Mouse (Mus musculus): Measurements from ENCODE around the gene Upp2. TPM values are rescaled to one million over a fixed set of nuclear protein-coding genes. Genes with fewer than 3 reads are reported as not detected.
A peak's percentile ranks its signal among the peaks of the same experiment; 100 is the strongest.

Gene Upp2
- total RNA-seq, 4 experiments from 2014 or later: 1.9 to 4.7 (median 3.3) TPM

GRCm38 (mm10) chr2:58679968-58680367, 112.9 kb downstream of the Upp2 start:
- no peak for DNase-seq (ENCODE audit: low spot score)

GRCm38 (mm10) chr2:58680794-58681193, 113.7 kb downstream of the Upp2 start:
- peak; percentile 44 for DNase-seq (ENCODE audit: low spot score)

GRCm38 (mm10) chr2:58681394-58681793, 114.3 kb downstream of the Upp2 start:
- no peak for DNase-seq (ENCODE audit: low spot score)

GRCm38 (mm10) chr2:58697501-58697900, 130.4 kb downstream of the Upp2 start:
- DNase-seq (ENCODE audit: low spot score): no peak

- peak; percentile 69 for DNase-seq (ENCODE audit: low spot score)
These were observed 132.8 kb downstream of the Upp2 start for GRCm38 (mm10) chr2:58699931-58700330.

- no peak for DNase-seq (ENCODE audit: low spot score)
These were observed 133.3 kb downstream of the Upp2 start for GRCm38 (mm10) chr2:58700354-58700753.

GRCm38 (mm10) chr2:58701627-58702026, 134.5 kb downstream of the Upp2 start:
- DNase-seq (ENCODE audit: low spot score): no peak

GRCm38 (mm10) chr2:58703226-58703625, 136.1 kb downstream of the Upp2 start:
- DNase-seq (ENCODE audit: low spot score): no peak

- no peak for DNase-seq (ENCODE audit: low spot score)
These were observed 136.5 kb downstream of the Upp2 start for GRCm38 (mm10) chr2:58703646-58704045.

GRCm38 (mm10) chr2:58704576-58704975, 137.5 kb downstream of the Upp2 start:
- no peak for DNase-seq (ENCODE audit: low spot score)

GRCm38 (mm10) chr2:58707676-58708075, 140.6 kb downstream of the Upp2 start:
- DNase-seq (ENCODE audit: low spot score): no peak

- DNase-seq (ENCODE audit: low spot score): no peak
These were observed 143.1 kb downstream of the Upp2 start for GRCm38 (mm10) chr2:58710234-58710633.

- DNase-seq (ENCODE audit: low spot score): no peak
These were observed 144.0 kb downstream of the Upp2 start for GRCm38 (mm10) chr2:58711049-58711448.

- DNase-seq (ENCODE audit: low spot score): no peak
These were observed 144.4 kb downstream of the Upp2 start for GRCm38 (mm10) chr2:58711491-58711890.

- peak; percentile 87 for DNase-seq (ENCODE audit: low spot score)
These were observed 144.8 kb downstream of the Upp2 start for GRCm38 (mm10) chr2:58711935-58712334.

GRCm38 (mm10) chr2:58717898-58718297, 150.8 kb downstream of the Upp2 start:
- DNase-seq (ENCODE audit: low spot score): no peak

- no peak for DNase-seq (ENCODE audit: low spot score)
These were observed 170.2 kb downstream of the Upp2 start for GRCm38 (mm10) chr2:58737192-58737820.

GRCm38 (mm10) chr2:58741213-58741612, 174.1 kb downstream of the Upp2 start:
- no peak for DNase-seq (ENCODE audit: low spot score)

- DNase-seq (ENCODE audit: low spot score): no peak
These were observed 174.9 kb downstream of the Upp2 start for GRCm38 (mm10) chr2:58742026-58742425.

- DNase-seq (ENCODE audit: low spot score): no peak
These were observed 176.3 kb downstream of the Upp2 start for GRCm38 (mm10) chr2:58743446-58743845.

- DNase-seq (ENCODE audit: low spot score): no peak
These were observed 180.6 kb downstream of the Upp2 start for GRCm38 (mm10) chr2:58747483-58748229.

- DNase-seq (ENCODE audit: low spot score): no peak
These were observed 181.2 kb downstream of the Upp2 start for GRCm38 (mm10) chr2:58748296-58748695.

GRCm38 (mm10) chr2:58752891-58753290, 185.8 kb downstream of the Upp2 start:
- DNase-seq (ENCODE audit: low spot score): no peak
